ENCODE assay signal across 8 mouse cellular contexts in the genomic region with DNA sequence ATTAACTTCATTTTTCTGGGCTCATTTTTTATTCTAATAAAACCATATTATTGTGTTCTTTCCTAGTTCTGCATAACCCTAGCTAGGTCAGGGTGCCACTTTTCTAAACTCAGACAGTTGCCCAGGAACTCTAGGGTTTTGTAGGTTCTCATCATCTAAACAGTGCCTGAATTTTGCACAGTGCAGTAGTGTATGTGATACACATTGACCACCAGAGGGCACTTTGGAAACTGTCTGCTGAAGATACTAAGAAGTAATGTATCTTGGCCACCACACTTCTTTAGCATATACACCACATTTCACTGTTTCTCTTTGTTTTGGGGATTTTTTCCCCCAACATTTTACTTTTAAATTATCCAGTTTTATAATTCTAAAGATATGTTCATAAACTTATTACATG. TPM values are rescaled to one million over a fixed set of nuclear protein-coding genes. Genes with fewer than 3 reads are reported as not detected.
DNase-seq lines count a peak whose midpoint lies in the region; ATAC-seq and TF ChIP-seq lines count a peak whose summit lies in the region.

No protein-coding gene starts in this region.

- peak; percentile 74 for ATAC-seq in hindbrain, embryonic 11.5 days (ENCODE audit: low FRiP score)
- ATAC-seq in forebrain, embryonic 13.5 days: peak; percentile 88
- ATAC-seq in megakaryocyte progenitor cell, adult 5-6 weeks (replicated peaks; ENCODE audit: poor library complexity): peak; percentile 92

- no peaks in the 10 kb centered on the region for H3K4me1 ChIP-seq in hindbrain, embryonic 11.5 days (replicated peaks; ENCODE audit: control insufficient read depth, insufficient read depth, low read length)
- no peaks in the 10 kb centered on the region for H3K4me1 ChIP-seq in hindbrain, embryonic 10.5 days (replicated peaks)
- H3K4me1 ChIP-seq in E14TG2a.4 (replicated peaks; ENCODE audit: low read depth, low read length): no peaks in the 10 kb centered on the region
- H3K4me1 ChIP-seq in forebrain, embryonic 13.5 days: no peaks in the 10 kb centered on the region
- no peaks in the 10 kb centered on the region for H3K4me1 ChIP-seq in heart, embryonic 10.5 days

- DNase-seq in hindbrain, embryonic 11.5 days (ENCODE audit: low spot score): peak; percentile 63
- DNase-seq in hindbrain, embryonic 10.5 days (ENCODE audit: low spot score): no peak
- DNase-seq in ovary, postnatal 36 days (ENCODE audit: low spot score): no peak
- DNase-seq in heart, embryonic 10.5 days (ENCODE audit: low spot score): no peak
- no peak for DNase-seq in frontal cortex, postnatal 25 days (ENCODE audit: low spot score in 2 of 2)

- no peaks in the 10 kb centered on the region for H3K36me3 ChIP-seq in hindbrain, embryonic 11.5 days (ENCODE audit: control insufficient read depth, insufficient read depth, low read length)
- peaks cover 59% of the 10 kb centered on the region for H3K36me3 ChIP-seq in hindbrain, embryonic 10.5 days
- H3K36me3 ChIP-seq in E14TG2a.4 (ENCODE audit: insufficient read depth, low read length): peaks cover 24% of the 10 kb centered on the region
- peaks cover 29% of the 10 kb centered on the region for H3K36me3 ChIP-seq in forebrain, embryonic 13.5 days (ENCODE audit: poor library complexity, severe bottlenecking)
- H3K36me3 ChIP-seq in heart, embryonic 10.5 days: peaks cover 23% of the 10 kb centered on the region

- no peak overlapping the region for H3K4me2 ChIP-seq in hindbrain, embryonic 11.5 days (replicated peaks; ENCODE audit: low read depth, low read length)
- no peak overlapping the region for H3K4me2 ChIP-seq in forebrain, embryonic 13.5 days

- no peak overlapping the region for H3K27ac ChIP-seq in hindbrain, embryonic 11.5 days (ENCODE audit: low read depth, low read length)
- H3K27ac ChIP-seq in hindbrain, embryonic 10.5 days: no peak overlapping the region
- H3K27ac ChIP-seq in forebrain, embryonic 13.5 days: no peak overlapping the region
- H3K27ac ChIP-seq in heart, embryonic 10.5 days: no peak overlapping the region

- TF ChIP-seq CTCF in E14TG2a.4 (conservative IDR thresholded peaks at IDR 0.05; ENCODE audit: low read length): peak; percentile 59

- no peaks in the 10 kb centered on the region for H3K27me3 ChIP-seq in hindbrain, embryonic 11.5 days (ENCODE audit: control insufficient read depth, insufficient read depth, low read length)
- no peaks in the 10 kb centered on the region for H3K27me3 ChIP-seq in hindbrain, embryonic 10.5 days (ENCODE audit: insufficient read depth, poor library complexity, severe bottlenecking)
- no peaks in the 10 kb centered on the region for H3K27me3 ChIP-seq in E14TG2a.4 (ENCODE audit: insufficient read depth, low read length)
- H3K27me3 ChIP-seq in forebrain, embryonic 13.5 days: no peaks in the 10 kb centered on the region
- no peaks in the 10 kb centered on the region for H3K27me3 ChIP-seq in heart, embryonic 10.5 days (ENCODE audit: insufficient read depth, poor library complexity, severe bottlenecking)

- H3K9ac ChIP-seq in hindbrain, embryonic 11.5 days (ENCODE audit: low read depth, low read length): no peak overlapping the region
- H3K9ac ChIP-seq in forebrain, embryonic 13.5 days: no peak overlapping the region

- no peaks in the 10 kb centered on the region for H3K9me3 ChIP-seq in hindbrain, embryonic 11.5 days (ENCODE audit: control insufficient read depth, low read length)
- H3K9me3 ChIP-seq in hindbrain, embryonic 10.5 days: no peaks in the 10 kb centered on the region
- no peaks in the 10 kb centered on the region for H3K9me3 ChIP-seq in E14TG2a.4 (ENCODE audit: low read length)
- no peaks in the 10 kb centered on the region for H3K9me3 ChIP-seq in forebrain, embryonic 13.5 days (replicated peaks)
- no peaks in the 10 kb centered on the region for H3K9me3 ChIP-seq in heart, embryonic 10.5 days

- H3K4me3 ChIP-seq in hindbrain, embryonic 11.5 days (ENCODE audit: low read depth, low read length): no peak overlapping the region
- H3K4me3 ChIP-seq in hindbrain, embryonic 10.5 days: no peak overlapping the region
- no peak overlapping the region for H3K4me3 ChIP-seq in E14TG2a.4 (replicated peaks; ENCODE audit: low read length)
- no peak overlapping the region for H3K4me3 ChIP-seq in forebrain, embryonic 13.5 days
- no peak overlapping the region for H3K4me3 ChIP-seq in heart, embryonic 10.5 days

RNA-seq across cellular contexts. Expression of a gene that starts 22.6 kb away (rescaled TPM):
- 55.1 and 56.2 TPM in 2 replicates for polyA plus RNA-seq in hindbrain, embryonic 11.5 days (2014; fragmentation: Nextera tagmentation; extraction: Ambion mirVana)
- polyA plus RNA-seq in hindbrain, embryonic 10.5 days (2016; fragmentation: Nextera tagmentation; extraction: Ambion mirVana): 40.4 and 40.9 TPM in 2 replicates
- polyA plus RNA-seq in forebrain, embryonic 13.5 days (2015; fragmentation: Nextera tagmentation; extraction: Ambion mirVana): 40.4 and 47.1 TPM in 2 replicates
- total RNA-seq in megakaryocyte progenitor cell, adult 5-6 weeks (2015): 25.4 and 28.4 TPM in 2 replicates
- 6.3 and 9.8 TPM in 2 replicates for total RNA-seq in megakaryocyte progenitor cell, adult 5-6 weeks (2017)
- polyA plus RNA-seq in heart, embryonic 10.5 days (2016; fragmentation: Nextera tagmentation; extraction: Ambion mirVana): 22.9 and 23.8 TPM in 2 replicates
